Mouse (Mus musculus) hindbrain, embryonic 15.5 days (tissue): ENCODE measurements around the gene 2310034G01Rik. TPM values are rescaled to one million over a fixed set of nuclear protein-coding genes. Genes with fewer than 3 reads are reported as not detected.

ENCODE experiments used
- ATAC-seq: fragments of 200-750 bp; cut with Nextera tagmentation; 2 replicates; pipeline ENCODE4 v1.8.0; 2017; ENCODE audit warnings: low read depth, moderate number of reproducible peaks, moderate TSS enrichment; ENCODE audit not compliant: low FRiP score
- H3K27ac ChIP-seq: fragments of 300-500 bp; sonication (generic); replicated peaks from 2 replicates; pipeline ENCODE4 v1.5.1; 2015; ENCODE audit warnings: mild to moderate bottlenecking, inconsistent platforms
- H3K27me3 ChIP-seq: fragments of 300-500 bp; sonication (generic); 2 replicates; pipeline ENCODE4 v1.6.1; 2015; ENCODE audit warnings: control low read depth, inconsistent platforms
- H3K36me3 ChIP-seq: fragments of 300-500 bp; sonication (generic); 2 replicates; pipeline ENCODE4 v1.6.1; 2015; ENCODE audit warnings: control low read depth, inconsistent platforms
- H3K4me1 ChIP-seq: fragments of 300-500 bp; sonication (generic); replicated peaks from 2 replicates; pipeline ENCODE4 v1.6.1; 2015; ENCODE audit warnings: control low read depth, inconsistent platforms
- H3K4me2 ChIP-seq: fragments of 300-500 bp; sonication (generic); 2 replicates; pipeline ENCODE4 v1.6.1; 2015; ENCODE audit warnings: moderate library complexity, mild to moderate bottlenecking, inconsistent platforms
- H3K4me3 ChIP-seq: fragments of 300-500 bp; sonication (generic); 2 replicates; pipeline ENCODE4 v1.5.1; 2015; ENCODE audit warnings: mild to moderate bottlenecking, inconsistent platforms
- H3K9ac ChIP-seq: fragments of 300-500 bp; sonication (generic); 2 replicates; pipeline ENCODE4 v1.6.1; 2015; ENCODE audit warnings: inconsistent platforms
- H3K9me3 ChIP-seq: fragments of 300-500 bp; sonication (generic); 2 replicates; pipeline ENCODE4 v1.6.1; 2016; ENCODE audit warnings: control low read depth, inconsistent platforms
- WGBS: fragments of 180-500 bp; shearing (Covaris S2); methylation state at CpG from one replicate; pipeline ENCODE4 v1.1.7; 2015; 5-methylcytosine and 5-hydroxymethylcytosine counted together
- microRNA counts: library from miRNA; unstranded; fragments of <30 nt; microRNA quantifications from one replicate; lab custom pipeline; 2016
- microRNA-seq: library from miRNA; unstranded; fragments of <30 nt; microRNA quantifications from one replicate; pipeline ENCODE4, GENCODE M21; 2016
- polyA plus RNA-seq: library from polyadenylated mRNA; unstranded; fragments of >200 nt; fragmentation: Nextera tagmentation; extraction: Ambion mirVana; gene quantifications from 2 replicates; pipeline ENCODE4 v1.2.1, GENCODE M21; 2015

The 2310034G01Rik gene
- polyA plus RNA-seq, 1 experiment from 2014 or later: 2.3 TPM

- H3K9me3 ChIP-seq: no peaks in the 10 kb centered on the region
- H3K4me1 ChIP-seq: peaks cover 14% of the 10 kb centered on the region
- H3K27me3 ChIP-seq: 0 out of 2 replicates have a peak, but pooled peaks cover 5% of the 10 kb centered on the region
- no peak for ATAC-seq
- H3K4me2 ChIP-seq: no peak overlapping the region
- no peaks in the 10 kb centered on the region for H3K36me3 ChIP-seq
- H3K27ac ChIP-seq: no peak overlapping the region
- no peak overlapping the region for H3K4me3 ChIP-seq
- H3K9ac ChIP-seq: no peak overlapping the region
- 35% methylated on average over 8 of the region's 8 CpGs for WGBS
Measured at GRCm38 (mm10) chr19:46300294-46301045, 49.6 kb downstream of the 2310034G01Rik start.

MicroRNAs within 50 kb of the gene (microRNA counts, 519-probe panel; counts per million panel counts)
- 2,550 counts per million, percentile 41 among the panel's probes with 10 or more counts for microRNA mmu-miR-146b (lab: Ali Mortazavi, UCI)

Small RNA genes lying within 50 kb of the gene (microRNA-seq; reads per million reads assigned to microRNA genes)
- 2.0 reads per million for gene Mir146b

Other genes with a start within 250 kb of the 2310034G01Rik start
- gene Elovl3, start 218.4 kb downstream of the 2310034G01Rik start, polyA plus RNA-seq: 0.08 TPM in 1 of 2 replicates, not detected in the other
- 0.30 and 0.39 TPM in 2 replicates for gene Pitx3, start 202.0 kb downstream of the 2310034G01Rik start, polyA plus RNA-seq
- gene Gbf1, start 197.8 kb downstream of the 2310034G01Rik start, polyA plus RNA-seq: 71.1 and 81.0 TPM in 2 replicates
- 2.8 and 3.3 TPM in 2 replicates for gene Nfkb2, start 46.0 kb downstream of the 2310034G01Rik start, polyA plus RNA-seq
- 119 and 145 TPM in 2 replicates for gene Psd, start 23.1 kb downstream of the 2310034G01Rik start, polyA plus RNA-seq
- 47.1 and 51.8 TPM in 2 replicates for gene Fbxl15, start 22.1 kb downstream of the 2310034G01Rik start, polyA plus RNA-seq
- 336 and 347 TPM in 2 replicates for gene Cuedc2, start 11.6 kb downstream of the 2310034G01Rik start, polyA plus RNA-seq
- gene Mfsd13a, start 9.2 kb downstream of the 2310034G01Rik start, polyA plus RNA-seq: 12.3 and 12.5 TPM in 2 replicates
- 329 and 338 TPM in 2 replicates for gene Actr1a, start 45.4 kb upstream of the 2310034G01Rik start, polyA plus RNA-seq
- 23.4 and 24.7 TPM in 2 replicates for gene Sufu, start 46.6 kb upstream of the 2310034G01Rik start, polyA plus RNA-seq
- 27.8 and 31.9 TPM in 2 replicates for gene Trim8, start 151.4 kb upstream of the 2310034G01Rik start, polyA plus RNA-seq
- 208 and 221 TPM in 2 replicates for gene Arl3, start 222.9 kb upstream of the 2310034G01Rik start, polyA plus RNA-seq
- 10.2 and 11.3 TPM in 2 replicates for gene Sfxn2, start 223.1 kb upstream of the 2310034G01Rik start, polyA plus RNA-seq
- 37.4 and 41.1 TPM in 2 replicates for gene Wbp1l, start 248.8 kb upstream of the 2310034G01Rik start, polyA plus RNA-seq